Mouse (Mus musculus): Measurements from ENCODE around the gene Klhl10.

DNA sequence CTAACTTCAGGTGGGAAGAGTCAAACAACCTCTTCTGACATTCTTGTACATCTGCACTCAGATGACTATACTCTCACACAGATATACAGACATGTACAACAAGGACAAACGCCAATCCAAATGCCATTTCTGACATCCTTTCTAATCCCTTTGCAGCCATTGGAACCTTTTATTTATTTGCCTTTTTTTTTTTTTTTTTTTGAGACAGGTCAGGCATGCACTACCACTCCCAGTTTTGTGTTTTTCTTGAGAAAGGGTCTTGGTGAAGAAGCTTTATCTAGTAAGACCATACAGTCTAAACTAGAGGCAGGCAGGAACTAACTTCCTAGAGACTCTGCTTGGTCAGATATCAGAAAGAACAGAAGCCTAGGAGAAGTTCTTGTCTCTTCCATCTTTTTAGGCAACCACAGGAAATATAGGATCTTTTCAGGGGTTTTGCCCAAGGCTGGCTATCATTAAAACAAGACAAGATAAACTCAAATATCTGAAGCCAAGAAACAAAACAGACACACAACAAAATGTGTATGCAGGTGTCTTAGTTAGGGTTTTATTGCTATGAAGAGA, 23.6 kb downstream of the Klhl10 start:
- TF ChIP-seq POLR2A (IDR thresholded peaks at IDR 0.05; ENCODE audit: insufficient read depth, low read length) (no peak), CTCF (IDR thresholded peaks at IDR 0.05; ENCODE audit: low read depth, low read length) (no peak)

Measured in ES-Bruce4 (cell line).